Mouse (Mus musculus) limb, embryonic 15.5 days (tissue): ENCODE results near the gene Nit2. TPM values are rescaled to one million over a fixed set of nuclear protein-coding genes. Genes with fewer than 3 reads are reported as not detected.

ENCODE experiments used
- ATAC-seq: fragments of 200-750 bp; cut with Nextera tagmentation; 2 replicates; pipeline ENCODE4 v1.8.0; 2017; ENCODE audit warnings: low read depth, moderate TSS enrichment; ENCODE audit not compliant: insufficient number of reproducible peaks, low FRiP score, low TSS enrichment
- H3K27ac ChIP-seq: fragments of 300-500 bp; sonication (generic); 2 replicates; pipeline ENCODE4 v1.5.1; 2015; ENCODE audit warnings: moderate library complexity, mild to moderate bottlenecking, inconsistent platforms
- H3K27me3 ChIP-seq: fragments of 300-500 bp; sonication (generic); 2 replicates; pipeline ENCODE4 v1.6.1; 2015; ENCODE audit warnings: inconsistent platforms
- H3K36me3 ChIP-seq: fragments of 300-500 bp; sonication (generic); 2 replicates; pipeline ENCODE4 v1.6.1; 2015; ENCODE audit warnings: inconsistent platforms
- H3K4me1 ChIP-seq: fragments of 300-500 bp; sonication (generic); 2 replicates; pipeline ENCODE4 v1.6.1; 2015; ENCODE audit warnings: inconsistent platforms
- H3K4me2 ChIP-seq: fragments of 300-500 bp; sonication (generic); 2 replicates; pipeline ENCODE4 v1.6.1; 2015; ENCODE audit warnings: mild to moderate bottlenecking, inconsistent platforms
- H3K4me3 ChIP-seq: fragments of 300-500 bp; sonication (generic); 2 replicates; pipeline ENCODE4 v1.5.1; 2015; ENCODE audit warnings: mild to moderate bottlenecking, inconsistent platforms
- H3K9ac ChIP-seq: fragments of 300-500 bp; sonication (generic); 2 replicates; pipeline ENCODE4 v1.6.1; 2015; ENCODE audit warnings: inconsistent platforms
- H3K9me3 ChIP-seq: fragments of 300-500 bp; sonication (generic); 2 replicates; pipeline ENCODE4 v1.6.1; 2016; ENCODE audit warnings: inconsistent platforms
- WGBS: fragments of 180-500 bp; shearing (Covaris S2); methylation state at CpG from one replicate; pipeline ENCODE4 v1.1.7; 2015; 5-methylcytosine and 5-hydroxymethylcytosine counted together
- polyA plus RNA-seq: library from polyadenylated mRNA; unstranded; fragments of >200 nt; fragmentation: Nextera tagmentation; extraction: Ambion mirVana; gene quantifications from 2 replicates; pipeline ENCODE4 v1.2.1, GENCODE M21; 2015

The Nit2 gene
- polyA plus RNA-seq, 1 experiment from 2014 or later: 82.3 TPM

DNA sequence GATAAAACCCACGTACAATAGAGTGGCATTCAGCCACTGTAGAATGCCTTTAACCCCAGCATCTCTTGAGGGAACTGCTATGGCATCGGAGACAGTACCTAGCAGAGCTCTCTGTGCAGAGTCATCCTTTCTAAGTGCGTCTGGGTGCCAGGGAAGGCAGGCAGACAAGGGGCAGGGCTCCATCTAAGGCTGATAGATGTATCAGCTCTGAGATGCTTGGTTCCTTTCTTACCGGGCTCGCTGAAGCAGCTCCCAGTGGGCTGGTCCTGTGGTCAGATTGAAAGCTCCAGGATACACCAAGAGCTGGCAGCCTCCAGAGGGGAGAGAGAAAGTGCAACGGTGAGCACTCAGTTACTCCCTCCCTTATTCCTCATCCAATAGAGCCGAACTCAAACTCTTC is 7.3 kb downstream of the Nit2 start:
- Histone ChIP-seq H3K27me3 (no peaks in the 10 kb centered on the region), H3K4me3 (no peak overlapping the region), H3K36me3 (peaks cover 76% of the 10 kb centered on the region), H3K9ac (no peak overlapping the region), H3K9me3 (no peaks in the 10 kb centered on the region), H3K27ac (no peak overlapping the region), H3K4me2 (no peak overlapping the region), H3K4me1 (no peaks in the 10 kb centered on the region)
- no peak for ATAC-seq
- WGBS: 74% methylated on average over 7 of the region's 7 CpGs

DNA sequence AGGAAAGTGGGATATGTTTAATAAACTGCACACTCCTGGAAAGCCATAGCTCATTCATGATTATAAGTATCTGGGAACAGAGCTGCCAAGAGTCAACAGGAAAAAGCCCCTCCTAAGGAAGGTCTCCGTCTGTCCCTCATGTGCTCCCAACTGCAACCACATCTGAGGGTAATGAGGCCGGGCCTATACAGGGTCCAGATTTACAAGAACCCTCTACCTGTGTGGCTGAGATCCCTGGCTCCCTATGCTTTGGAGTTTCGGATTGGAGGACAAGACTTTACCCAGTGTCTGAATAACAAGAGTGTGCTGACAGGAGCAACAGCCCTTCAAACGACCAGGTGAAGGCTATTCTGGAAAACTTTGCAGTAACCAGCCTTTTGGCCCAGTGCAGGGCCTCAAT is 9.4 kb downstream of the Nit2 start:
- no peak overlapping the region for H3K9ac ChIP-seq
- no peak for ATAC-seq
- H3K36me3 ChIP-seq: peaks cover 71% of the 10 kb centered on the region
- no peak overlapping the region for H3K27ac ChIP-seq
- no peaks in the 10 kb centered on the region for H3K9me3 ChIP-seq
- H3K4me1 ChIP-seq: no peaks in the 10 kb centered on the region
- H3K4me2 ChIP-seq: no peak overlapping the region
- 74% methylated on average over 4 of the region's 4 CpGs for WGBS
- H3K4me3 ChIP-seq: no peak overlapping the region
- H3K27me3 ChIP-seq: no peaks in the 10 kb centered on the region

DNA sequence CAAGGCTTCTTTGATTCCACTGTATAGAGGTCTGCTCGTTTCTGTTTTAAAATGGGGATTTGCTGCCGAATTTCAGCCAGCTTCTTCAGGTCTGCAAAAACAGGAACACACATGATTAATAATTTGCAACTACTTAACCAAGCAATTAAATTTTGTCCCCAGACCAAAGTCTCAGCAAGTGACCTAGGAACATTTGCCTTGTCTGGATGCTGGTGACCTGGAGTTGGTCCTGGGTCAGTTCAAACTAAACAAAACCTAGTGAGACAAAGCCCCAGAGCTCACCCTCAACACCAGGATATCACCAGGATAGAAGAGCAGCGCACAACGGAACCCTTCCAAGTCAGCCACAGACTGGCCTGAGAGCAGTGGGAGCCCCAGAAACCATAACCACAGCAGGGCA is 10.1 kb downstream of the Nit2 start:
- no peaks in the 10 kb centered on the region for H3K27me3 ChIP-seq
- 85% methylated on average over 4 of the region's 4 CpGs for WGBS
- no peaks in the 10 kb centered on the region for H3K9me3 ChIP-seq
- no peak overlapping the region for H3K4me2 ChIP-seq
- ATAC-seq: no peak
- peaks cover 70% of the 10 kb centered on the region for H3K36me3 ChIP-seq
- no peak overlapping the region for H3K27ac ChIP-seq
- H3K4me1 ChIP-seq: no peaks in the 10 kb centered on the region
- H3K9ac ChIP-seq: no peak overlapping the region
- no peak overlapping the region for H3K4me3 ChIP-seq

DNA sequence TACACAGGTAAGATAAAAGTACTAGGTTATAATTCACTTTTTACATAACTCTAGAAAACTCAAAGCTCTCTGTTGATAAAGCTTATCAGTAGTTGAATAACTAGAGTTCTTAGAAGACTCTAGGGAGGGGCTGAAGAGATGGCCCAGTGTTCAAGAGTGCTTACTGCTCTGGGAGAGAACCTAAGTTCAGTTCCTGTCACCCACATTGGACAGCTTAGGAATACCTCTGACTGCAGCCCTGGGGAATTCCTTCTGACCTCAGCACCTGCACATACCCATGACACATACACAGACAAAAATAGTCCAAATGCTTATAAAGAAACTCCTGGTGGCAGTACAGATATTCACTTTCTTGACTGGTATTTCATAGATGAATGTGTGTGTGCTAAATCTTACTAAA is 11.2 kb downstream of the Nit2 start:
- H3K4me2 ChIP-seq: no peak overlapping the region
- H3K36me3 ChIP-seq: peaks cover 66% of the 10 kb centered on the region
- H3K27me3 ChIP-seq: no peaks in the 10 kb centered on the region
- no peaks in the 10 kb centered on the region for H3K4me1 ChIP-seq
- no peaks in the 10 kb centered on the region for H3K9me3 ChIP-seq
- ATAC-seq: no peak
- no peak overlapping the region for H3K9ac ChIP-seq
- no peak overlapping the region for H3K4me3 ChIP-seq
- no peak overlapping the region for H3K27ac ChIP-seq

DNA sequence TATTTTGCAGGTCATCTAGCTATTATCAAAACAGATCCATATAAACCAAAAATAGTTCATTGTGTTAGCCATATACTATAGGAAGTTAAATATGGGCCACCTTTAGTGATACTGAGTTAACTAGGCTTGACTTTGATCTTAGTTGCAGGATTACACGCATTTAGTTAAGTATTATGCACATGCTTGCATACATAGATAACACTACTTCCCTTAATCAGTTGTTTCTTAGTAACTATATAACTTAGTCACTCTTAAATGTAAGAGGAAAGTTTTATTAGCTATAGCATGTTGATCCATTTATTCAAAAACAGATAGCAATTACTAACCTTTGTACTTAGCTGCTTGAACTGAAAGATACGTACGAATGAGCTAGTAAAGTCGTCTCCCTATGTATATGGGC is 15.7 kb downstream of the Nit2 start:
- ATAC-seq: no peak
- no peaks in the 10 kb centered on the region for H3K4me1 ChIP-seq
- no peak overlapping the region for H3K27ac ChIP-seq
- H3K9ac ChIP-seq: no peak overlapping the region
- peaks cover 53% of the 10 kb centered on the region for H3K36me3 ChIP-seq
- 93% methylated on average over 4 of the region's 4 CpGs for WGBS
- H3K27me3 ChIP-seq: no peaks in the 10 kb centered on the region
- no peak overlapping the region for H3K4me3 ChIP-seq
- no peak overlapping the region for H3K4me2 ChIP-seq
- no peaks in the 10 kb centered on the region for H3K9me3 ChIP-seq

DNA sequence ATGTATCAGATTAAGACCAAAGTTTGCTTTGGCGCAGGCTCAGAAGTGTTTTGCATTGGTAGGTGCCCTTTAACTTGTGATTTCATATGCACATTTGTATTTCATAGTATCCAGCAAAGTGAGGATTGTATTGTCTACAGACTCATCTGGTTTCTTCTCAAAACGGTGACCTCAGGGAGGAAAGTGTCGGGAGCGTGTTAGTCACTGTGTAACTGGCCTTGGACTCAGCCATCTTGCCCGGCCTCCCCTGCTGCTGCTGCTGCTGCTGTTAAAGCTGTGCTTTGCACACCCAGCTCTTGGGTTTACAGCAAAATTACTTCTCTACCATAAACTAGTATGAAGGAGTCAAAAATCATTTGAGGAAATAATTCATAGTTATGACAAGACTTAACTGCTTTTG is 22.4 kb downstream of the Nit2 start:
- H3K9me3 ChIP-seq: no peaks in the 10 kb centered on the region
- no peak overlapping the region for H3K9ac ChIP-seq
- H3K4me2 ChIP-seq: no peak overlapping the region
- no peaks in the 10 kb centered on the region for H3K4me1 ChIP-seq
- no peak overlapping the region for H3K27ac ChIP-seq
- H3K4me3 ChIP-seq: no peak overlapping the region
- ATAC-seq: no peak
- H3K36me3 ChIP-seq: peaks cover 38% of the 10 kb centered on the region
- 90% methylated on average over 5 of the region's 5 CpGs for WGBS
- H3K27me3 ChIP-seq: no peaks in the 10 kb centered on the region

DNA sequence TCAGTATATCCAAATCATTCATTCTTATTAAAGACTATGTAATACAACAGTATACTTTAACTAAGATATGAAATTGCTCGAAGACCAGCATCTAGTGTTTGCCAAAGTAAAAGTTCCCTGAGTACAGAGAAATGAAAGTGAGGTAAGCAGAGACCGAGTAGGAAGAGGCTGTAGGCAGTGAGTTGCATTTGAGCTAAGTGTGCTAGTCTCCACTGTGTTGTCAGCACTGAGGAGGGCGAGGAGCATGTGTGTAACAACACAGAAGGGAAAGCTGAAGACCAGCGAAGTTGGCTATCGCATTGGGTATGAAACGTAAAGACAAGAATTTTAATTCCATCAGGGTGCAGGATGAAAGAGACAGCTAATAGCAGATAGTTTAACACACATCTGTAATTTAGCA is 33.5 kb downstream of the Nit2 start:
- WGBS: 93% methylated on average over 6 of the region's 6 CpGs
- no peak overlapping the region for H3K4me2 ChIP-seq
- H3K27me3 ChIP-seq: no peaks in the 10 kb centered on the region
- no peaks in the 10 kb centered on the region for H3K9me3 ChIP-seq
- no peak for ATAC-seq
- H3K27ac ChIP-seq: no peak overlapping the region
- no peak overlapping the region for H3K4me3 ChIP-seq
- H3K36me3 ChIP-seq: peaks cover 24% of the 10 kb centered on the region
- no peak overlapping the region for H3K9ac ChIP-seq
- peaks cover 4% of the 10 kb centered on the region; the same call in 1 of the 2 replicates for H3K4me1 ChIP-seq

DNA sequence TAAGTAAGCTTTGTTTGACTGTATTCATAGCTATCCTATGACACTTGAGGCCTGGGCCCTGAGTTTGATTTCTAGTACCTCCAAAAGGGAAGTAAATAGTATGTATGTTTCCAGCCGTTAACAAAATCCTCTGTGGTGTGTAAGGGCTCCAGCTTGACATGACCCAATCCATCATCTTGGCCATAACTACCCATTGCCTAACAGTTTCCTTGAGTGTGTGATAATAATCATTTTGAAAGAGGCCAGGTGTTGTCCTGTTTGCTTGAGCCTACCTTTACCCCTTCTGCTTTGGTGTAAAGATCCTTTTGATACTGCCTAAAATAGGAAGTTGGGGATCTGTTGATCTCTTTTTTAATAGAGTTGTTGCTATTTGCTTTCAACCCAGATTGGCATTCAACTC is 34.8 kb downstream of the Nit2 start:
- Histone ChIP-seq H3K27me3 (no peaks in the 10 kb centered on the region), H3K4me3 (no peak overlapping the region), H3K4me2 (no peak overlapping the region), H3K9me3 (no peaks in the 10 kb centered on the region), H3K4me1 (peaks cover 4% of the 10 kb centered on the region; the same call in 1 of the 2 replicates), H3K9ac (no peak overlapping the region), H3K36me3 (peaks cover 18% of the 10 kb centered on the region), H3K27ac (no peak overlapping the region)
- WGBS: 68% methylated on average over 1 of the region's 1 CpGs
- no peak for ATAC-seq

DNA sequence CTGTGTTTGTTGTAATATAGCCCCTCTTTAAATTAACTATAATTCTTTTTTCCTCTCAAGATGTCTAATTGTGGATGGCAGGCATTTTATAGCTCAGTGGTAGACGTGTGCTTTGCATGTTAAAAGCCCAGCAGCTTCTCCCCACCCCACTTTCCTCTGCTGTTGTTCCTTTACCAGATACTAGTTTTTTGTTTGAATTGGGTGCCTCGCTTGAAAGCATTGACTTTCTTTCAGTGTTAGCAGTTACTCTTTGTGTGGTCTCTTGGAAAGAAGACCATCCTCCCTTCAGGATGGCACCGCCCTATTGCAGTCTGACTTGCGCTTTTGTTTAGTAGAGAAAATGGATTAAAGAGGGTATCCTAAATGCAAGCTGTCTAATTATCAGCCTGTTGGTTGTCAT is 35.6 kb downstream of the Nit2 start:
- Histone ChIP-seq H3K4me1 (peaks cover 4% of the 10 kb centered on the region; the same call in 1 of the 2 replicates), H3K27ac (no peak overlapping the region), H3K27me3 (no peaks in the 10 kb centered on the region), H3K36me3 (peaks cover 14% of the 10 kb centered on the region), H3K4me3 (no peak overlapping the region), H3K4me2 (no peak overlapping the region), H3K9ac (no peak overlapping the region), H3K9me3 (no peaks in the 10 kb centered on the region)
- WGBS: 73% methylated on average over 4 of the region's 4 CpGs
- no peak for ATAC-seq

DNA sequence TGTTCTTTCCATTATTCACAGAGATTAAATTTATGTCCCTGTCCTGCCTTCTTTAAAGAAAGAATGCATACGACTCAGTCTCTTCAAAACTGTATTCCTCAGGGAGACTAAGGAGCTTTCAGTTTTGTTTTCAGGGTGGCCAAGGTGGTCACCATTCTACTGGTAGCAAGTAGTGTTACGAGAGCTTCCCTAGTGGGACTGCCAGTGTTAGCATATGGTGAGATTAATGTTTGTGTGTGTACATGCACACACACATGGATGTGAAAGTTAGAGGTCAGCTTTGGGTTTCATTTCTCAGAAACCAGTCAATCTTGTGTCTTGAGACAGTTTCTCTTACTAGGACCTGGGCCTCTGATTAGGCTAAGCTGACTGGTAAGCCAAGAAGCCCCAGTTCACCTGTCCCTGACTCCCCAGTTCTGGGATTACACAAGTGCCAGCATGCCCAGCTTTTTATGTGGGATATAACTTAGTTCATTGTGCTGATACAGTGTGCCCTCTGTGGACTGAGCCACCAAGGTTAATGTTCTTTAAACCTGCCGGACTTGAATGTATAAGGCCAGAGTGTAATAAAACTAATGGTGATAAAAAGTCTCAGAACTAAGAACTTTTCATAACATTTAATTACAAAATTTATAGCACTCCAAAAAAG is 36.3 kb downstream of the Nit2 start:
- no peak for ATAC-seq
- H3K27ac ChIP-seq: no peak overlapping the region
- no peak overlapping the region for H3K9ac ChIP-seq
- no peak overlapping the region for H3K4me3 ChIP-seq
- H3K4me1 ChIP-seq: peaks cover 4% of the 10 kb centered on the region; the same call in 1 of the 2 replicates
- 65% methylated on average over 3 of the region's 3 CpGs for WGBS
- peaks cover 8% of the 10 kb centered on the region for H3K36me3 ChIP-seq
- no peaks in the 10 kb centered on the region for H3K9me3 ChIP-seq
- H3K4me2 ChIP-seq: no peak overlapping the region
- H3K27me3 ChIP-seq: no peaks in the 10 kb centered on the region

DNA sequence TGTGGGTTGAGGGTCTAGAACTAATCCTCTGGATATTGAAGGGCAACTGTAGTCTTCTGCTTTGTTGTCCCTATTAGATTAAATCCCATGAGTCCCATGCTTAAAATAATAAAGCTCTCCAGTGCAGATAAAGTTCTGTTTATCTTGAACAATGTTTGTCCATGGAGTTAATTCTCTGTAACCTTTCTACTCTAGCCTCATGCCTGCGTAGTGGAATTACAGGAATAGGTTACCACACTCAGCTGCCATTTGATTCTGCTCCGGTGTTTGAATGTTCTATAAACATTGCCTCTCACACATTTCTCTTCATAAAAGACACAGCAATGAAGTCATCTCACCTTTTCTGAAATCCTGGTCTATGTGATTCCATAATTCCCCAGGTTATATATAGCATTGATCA is 39.3 kb downstream of the Nit2 start:
- Histone ChIP-seq H3K9me3 (no peaks in the 10 kb centered on the region), H3K27ac (no peak overlapping the region), H3K4me2 (no peak overlapping the region), H3K36me3 (no peaks in the 10 kb centered on the region), H3K4me1 (peaks cover 15% of the 10 kb centered on the region), H3K4me3 (no peak overlapping the region), H3K9ac (no peak overlapping the region), H3K27me3 (no peaks in the 10 kb centered on the region)
- no peak for ATAC-seq
- WGBS: 85% methylated on average over 2 of the region's 2 CpGs

DNA sequence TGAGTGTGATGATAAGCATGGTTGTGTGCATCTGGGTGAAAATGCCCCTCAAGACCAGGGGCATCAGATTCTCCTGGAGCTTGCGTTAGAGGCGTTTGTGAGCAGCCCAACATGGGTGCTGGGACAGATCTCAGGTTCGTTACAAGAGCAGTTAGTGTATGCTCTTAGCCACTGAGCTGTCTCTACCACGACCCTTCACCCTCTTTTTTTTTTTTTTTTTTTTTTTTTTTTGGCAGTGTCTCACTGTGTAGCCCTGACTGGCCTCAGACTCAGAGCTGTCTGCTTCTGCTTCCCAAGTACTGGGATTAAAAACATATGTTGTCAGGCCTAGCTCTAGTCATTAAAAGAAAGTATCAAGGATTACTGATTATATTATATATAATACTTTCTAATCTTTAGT is 40.9 kb downstream of the Nit2 start:
- H3K9ac ChIP-seq: no peak overlapping the region
- H3K9me3 ChIP-seq: no peaks in the 10 kb centered on the region
- H3K4me2 ChIP-seq: no peak overlapping the region
- H3K4me3 ChIP-seq: no peak overlapping the region
- H3K36me3 ChIP-seq: no peaks in the 10 kb centered on the region
- no peaks in the 10 kb centered on the region for H3K27me3 ChIP-seq
- H3K4me1 ChIP-seq: peaks cover 18% of the 10 kb centered on the region
- ATAC-seq: no peak
- WGBS: 45% methylated on average over 4 of the region's 4 CpGs
- no peak overlapping the region for H3K27ac ChIP-seq
